In genomic region chr14:34033841-34034610, GRCm38 (mm10) we compare ENCODE assay signal across 14 mouse cellular contexts. TPM values are rescaled to one million over a fixed set of nuclear protein-coding genes. Genes with fewer than 3 reads are reported as not detected.
"Had no signal": no experiment of that assay in that cellular context is flagged by ENCODE, and none has a peak within 500 bp of the region (broad histone marks: within the 10 kb centered on the region; RNA-seq: fewer than 3 reads in every experiment).

No protein-coding gene starts in this region.

- DNase-seq: kidney, postnatal 14 days; left cerebral cortex, postnatal 4 days; lung, adult 18-20 months; right cerebral cortex, postnatal 4 days; spleen, adult 18-20 months; thymus, adult 18-20 months; thymus, postnatal 14 days had no signal

- ATAC-seq: midbrain, embryonic 16.5 days had no signal

RNA-seq across cellular contexts. Expression of gene Gm5460, which starts 17.5 kb away (rescaled TPM):
- total RNA-seq: layer of hippocampus, adult 8-10 months; layer of hippocampus, postnatal 14 days; left cerebral cortex, adult 18-20 months; left cerebral cortex, postnatal 10 days; left cerebral cortex, postnatal 4 days; liver, adult 2 months; megakaryocyte-erythroid progenitor cell, adult 5-6 weeks had no signal

RNA-seq across cellular contexts. Expression of gene Antxrl, which starts 18.5 kb away (rescaled TPM):
- total RNA-seq: layer of hippocampus, adult 8-10 months; layer of hippocampus, postnatal 14 days; left cerebral cortex, adult 18-20 months; left cerebral cortex, postnatal 10 days; left cerebral cortex, postnatal 4 days; liver, adult 2 months; megakaryocyte-erythroid progenitor cell, adult 5-6 weeks had no signal

RNA-seq across cellular contexts. Expression of gene Gm30083, which starts 19.0 kb away (rescaled TPM):
- total RNA-seq: layer of hippocampus, adult 8-10 months; layer of hippocampus, postnatal 14 days; left cerebral cortex, adult 18-20 months; left cerebral cortex, postnatal 10 days; left cerebral cortex, postnatal 4 days; liver, adult 2 months; megakaryocyte-erythroid progenitor cell, adult 5-6 weeks had no signal

RNA-seq across cellular contexts. Expression of gene Anxa8, which starts 51.8 kb away (rescaled TPM):
- total RNA-seq: liver, adult 2 months; megakaryocyte-erythroid progenitor cell, adult 5-6 weeks had no signal

RNA-seq across cellular contexts. Expression of gene Zfp488, which starts 55.5 kb away (rescaled TPM):
- total RNA-seq: megakaryocyte-erythroid progenitor cell, adult 5-6 weeks had no signal
